Mouse (Mus musculus): ENCODE results near the gene Aoc2.

The Aoc2 gene

GRCm38 (mm10) chr11:101324763-101325162 lies at the start of gene Aoc2:
Gene Aoc2 (plus strand): TSS chr11:101325063.
- 87% methylated on average over 5 of the region's 5 CpGs for WGBS

GRCm38 (mm10) chr11:101275309-101275708 lies 49.6 kb upstream of the Aoc2 start:
- WGBS, result 75% methylated on average over 4 of the region's 4 CpGs

GRCm38 (mm10) chr11:101276319-101277070 lies 48.4 kb upstream of the Aoc2 start:
- 29% methylated on average over 27 of the region's 27 CpGs for whole genome bisulfite sequencing

GRCm38 (mm10) chr11:101277381-101278222 lies 47.3 kb upstream of the Aoc2 start:
- 51% methylated on average over 12 of the region's 12 CpGs for WGBS

GRCm38 (mm10) chr11:101278223-101279192 lies 46.4 kb upstream of the Aoc2 start, which contains the start of the genes Cntd1 and Coa3:
Gene Cntd1 (plus strand): TSS chr11:101279012.
Gene Coa3 (minus strand): TSS chr11:101279114.
- WGBS, result 7% methylated on average over 45 of the region's 45 CpGs

GRCm38 (mm10) chr11:101279193-101279569 lies 45.7 kb upstream of the Aoc2 start:
- WGBS, result 59% methylated on average over 14 of the region's 14 CpGs

GRCm38 (mm10) chr11:101280837-101281236 lies 44.0 kb upstream of the Aoc2 start:
- 65% methylated on average over 7 of the region's 7 CpGs for WGBS

- 31% methylated on average over 5 of the region's 5 CpGs for WGBS
These were observed 42.0 kb upstream of the Aoc2 start for GRCm38 (mm10) chr11:101282896-101283295.

GRCm38 (mm10) chr11:101283805-101284204 lies 41.1 kb upstream of the Aoc2 start:
- WGBS, result 77% methylated on average over 4 of the region's 4 CpGs

- WGBS, result 69% methylated on average over 9 of the region's 9 CpGs
These were observed 37.6 kb upstream of the Aoc2 start for GRCm38 (mm10) chr11:101287306-101287705.

- 91% methylated on average over 8 of the region's 8 CpGs for WGBS
These were observed 33.6 kb upstream of the Aoc2 start for GRCm38 (mm10) chr11:101291231-101291630.

- WGBS, result 89% methylated on average over 8 of the region's 8 CpGs
These were observed 29.7 kb upstream of the Aoc2 start for GRCm38 (mm10) chr11:101295191-101295590.

GRCm38 (mm10) chr11:101300881-101301280 lies 24.0 kb upstream of the Aoc2 start:
- 68% methylated on average over 7 of the region's 7 CpGs for WGBS

GRCm38 (mm10) chr11:101301299-101302003 lies 23.4 kb upstream of the Aoc2 start:
- WGBS, result 10% methylated on average over 26 of the region's 26 CpGs

- WGBS, result 4% methylated on average over 39 of the region's 39 CpGs
These were observed 22.7 kb upstream of the Aoc2 start, which contains the start of gene Becn1 for GRCm38 (mm10) chr11:101302004-101302798. Gene Becn1 (minus strand): TSS chr11:101302286.

GRCm38 (mm10) chr11:101307744-101308143 lies 17.1 kb upstream of the Aoc2 start:
- WGBS, result 41% methylated on average over 5 of the region's 5 CpGs

GRCm38 (mm10) chr11:101311083-101311482 lies 13.8 kb upstream of the Aoc2 start:
- WGBS, result 91% methylated on average over 3 of the region's 3 CpGs

GRCm38 (mm10) chr11:101312150-101312549 lies 12.7 kb upstream of the Aoc2 start:
- WGBS, result 66% methylated on average over 3 of the region's 3 CpGs

GRCm38 (mm10) chr11:101314567-101314966 lies 10.3 kb upstream of the Aoc2 start:
- WGBS, result 94% methylated on average over 1 of the region's 1 CpGs

- whole genome bisulfite sequencing, result 79% methylated on average over 8 of the region's 8 CpGs
These were observed 9.7 kb upstream of the Aoc2 start for GRCm38 (mm10) chr11:101315082-101315650.

Measured in cerebral cortex, adult 2 months (tissue).